Mouse (Mus musculus) monocyte, adult 5-6 weeks (primary cell): ENCODE data around the gene Dnah14. TPM values are rescaled to one million over a fixed set of nuclear protein-coding genes. Genes with fewer than 3 reads are reported as not detected.

ENCODE experiments used
- ATAC-seq: fragments of 153-309, 156-312 bp; replicated peaks from 2 replicates; pipeline ENCODE4 v1.8.0; 2017; ENCODE audit warnings: mild to moderate bottlenecking; ENCODE audit not compliant: low TSS enrichment, insufficient number of reproducible peaks, severe bottlenecking, poor library complexity, low FRiP score
- total RNA-seq: library from RNA; stranded (forward); fragments of 200-1000, 200-491, 200-594 nt; gene quantifications from 3 replicates; pipeline ENCODE4 v1.2.3, GENCODE M21; 2017

The Dnah14 gene
- total RNA-seq, 1 experiment from 2014 or later = 1.4 TPM

- ATAC-seq = peak; percentile 87
These were observed 265.7 kb downstream of the Dnah14 start for GRCm38 (mm10) chr1:181841864-181842672.

GRCm38 (mm10) chr1:181842781-181843180 is 266.4 kb downstream of the Dnah14 start, which contains the start of gene Lbr:
Gene Lbr, minus strand, starts transcription at chr1:181843046.
- ATAC-seq = no peak

GRCm38 (mm10) chr1:181844874-181845547 is 268.7 kb downstream of the Dnah14 start:
- no peak for ATAC-seq

GRCm38 (mm10) chr1:181845767-181846166 is 269.4 kb downstream of the Dnah14 start:
- ATAC-seq = peak; percentile 74

- no peak for ATAC-seq
These were observed 271.0 kb downstream of the Dnah14 start for GRCm38 (mm10) chr1:181847396-181847795.

GRCm38 (mm10) chr1:181848210-181848609 is 271.9 kb downstream of the Dnah14 start:
- no peak for ATAC-seq

DNA sequence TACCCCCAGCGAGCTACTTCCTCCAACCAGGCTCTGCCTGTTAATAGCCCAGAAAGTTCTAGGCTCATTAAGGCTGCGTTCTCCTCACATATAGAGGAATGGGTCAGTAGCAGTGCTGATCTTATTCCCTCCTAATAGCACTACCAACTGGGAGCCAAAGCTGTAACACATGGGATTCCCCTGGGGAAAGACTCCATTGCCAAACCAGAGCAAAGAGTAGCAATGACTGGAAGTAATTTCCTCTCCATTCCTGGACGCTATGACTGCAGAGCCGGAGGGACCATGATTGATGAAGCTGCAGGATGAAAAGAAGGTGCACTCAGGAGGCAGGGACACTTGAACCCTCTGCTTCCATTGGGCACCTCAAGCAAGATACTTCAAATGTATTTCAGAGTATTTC is 274.1 kb downstream of the Dnah14 start:
- ATAC-seq = no peak

GRCm38 (mm10) chr1:181851521-181852310 is 275.4 kb downstream of the Dnah14 start:
- ATAC-seq = no peak

GRCm38 (mm10) chr1:181852466-181852865 is 276.1 kb downstream of the Dnah14 start:
- ATAC-seq = peak; percentile 75

DNA sequence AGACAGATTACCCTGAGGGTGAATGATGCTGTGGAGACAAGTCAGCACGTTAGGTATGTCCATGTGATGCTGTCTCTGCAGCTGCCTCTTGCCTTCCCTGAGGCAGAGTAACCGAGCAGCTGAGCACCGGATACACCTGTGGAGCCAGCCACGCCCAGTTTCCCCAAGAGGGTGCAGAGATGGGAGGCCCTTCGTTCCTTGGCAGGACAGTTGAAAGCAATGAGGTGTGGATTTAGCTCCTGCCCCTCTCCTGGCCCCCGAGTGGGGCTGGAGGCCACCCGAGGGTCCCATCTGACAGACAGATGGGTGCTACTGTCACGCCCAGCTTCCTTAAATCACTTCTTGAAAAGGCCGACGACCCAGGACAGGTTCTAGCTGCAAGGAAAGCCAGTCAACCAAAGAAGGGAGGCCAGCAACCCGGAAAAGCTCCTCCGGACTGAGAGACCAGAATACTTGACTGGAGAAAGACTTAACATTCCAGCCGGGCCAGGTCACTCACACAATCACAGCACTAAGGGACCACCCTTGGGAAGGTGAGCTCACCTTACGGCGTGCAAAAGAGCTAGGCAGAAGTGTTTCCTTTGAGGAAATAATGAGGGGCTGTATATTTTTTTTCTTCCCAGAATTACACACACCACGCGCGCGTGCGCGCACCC is 276.9 kb downstream of the Dnah14 start:
- peak; percentile 67 for ATAC-seq

DNA sequence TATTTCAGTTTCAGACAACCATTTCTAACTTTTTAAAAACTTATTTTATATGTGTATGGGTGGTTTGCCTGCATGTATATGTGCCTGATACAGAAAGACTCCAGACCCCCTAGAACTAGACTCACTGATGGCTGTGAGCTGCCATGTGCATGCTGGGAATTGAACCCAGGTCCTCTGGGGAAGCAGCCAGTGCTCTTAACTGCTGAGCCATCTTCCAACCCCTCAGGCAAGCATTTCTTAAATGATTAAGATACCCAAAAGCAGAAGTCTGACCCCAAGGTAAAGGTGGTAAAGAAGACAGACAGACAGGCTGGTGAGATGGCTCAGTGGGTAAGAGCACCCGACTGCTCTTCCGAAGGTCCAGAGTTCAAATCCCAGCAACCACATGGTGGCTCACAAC is 278.5 kb downstream of the Dnah14 start:
- no peak for ATAC-seq

- no peak for ATAC-seq
These were observed 280.0 kb downstream of the Dnah14 start for GRCm38 (mm10) chr1:181856329-181856728.

DNA sequence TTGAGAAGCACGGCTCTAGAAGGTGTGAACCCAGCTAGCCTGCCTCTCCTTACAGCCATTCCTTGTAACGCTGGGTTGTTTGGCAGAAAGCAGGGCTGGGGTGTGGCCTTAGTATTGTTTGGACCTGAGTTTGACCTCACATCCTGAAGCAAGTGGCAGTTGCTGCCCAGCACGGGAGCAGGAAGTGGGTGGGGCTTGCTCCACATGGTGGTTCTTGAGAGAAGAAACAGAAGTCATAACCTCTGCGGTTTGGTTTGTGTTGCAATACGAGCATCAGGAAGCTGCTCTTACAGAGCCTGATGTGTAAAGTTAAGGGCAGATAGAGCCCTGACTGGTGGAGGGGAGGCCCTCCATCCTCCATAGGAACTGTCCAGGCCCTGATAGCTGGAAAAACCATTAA is 284.3 kb downstream of the Dnah14 start:
- ATAC-seq = peak; percentile 98

- no peak for ATAC-seq
These were observed 285.0 kb downstream of the Dnah14 start for GRCm38 (mm10) chr1:181861181-181861902.

GRCm38 (mm10) chr1:181862676-181863374 is 286.5 kb downstream of the Dnah14 start:
- ATAC-seq = no peak

- ATAC-seq = no peak
These were observed 287.1 kb downstream of the Dnah14 start for GRCm38 (mm10) chr1:181863431-181863830.
